Mouse (Mus musculus) right cerebral cortex, postnatal 10 days (tissue): Measurements from ENCODE around the gene Fam25c.

Source experiments
- DNase-seq, 2 experiments: peaks; one replicate each; pipeline ENCODE4 v3.0.0; 2021; ENCODE audit warnings: low spot score in 2 of 2

Gene Fam25c

GRCm38 (mm10) chr14:34363490-34364253 lies 8.4 kb upstream of the Fam25c start:
- peak; percentile 67 to 72 for DNase-seq

DNA sequence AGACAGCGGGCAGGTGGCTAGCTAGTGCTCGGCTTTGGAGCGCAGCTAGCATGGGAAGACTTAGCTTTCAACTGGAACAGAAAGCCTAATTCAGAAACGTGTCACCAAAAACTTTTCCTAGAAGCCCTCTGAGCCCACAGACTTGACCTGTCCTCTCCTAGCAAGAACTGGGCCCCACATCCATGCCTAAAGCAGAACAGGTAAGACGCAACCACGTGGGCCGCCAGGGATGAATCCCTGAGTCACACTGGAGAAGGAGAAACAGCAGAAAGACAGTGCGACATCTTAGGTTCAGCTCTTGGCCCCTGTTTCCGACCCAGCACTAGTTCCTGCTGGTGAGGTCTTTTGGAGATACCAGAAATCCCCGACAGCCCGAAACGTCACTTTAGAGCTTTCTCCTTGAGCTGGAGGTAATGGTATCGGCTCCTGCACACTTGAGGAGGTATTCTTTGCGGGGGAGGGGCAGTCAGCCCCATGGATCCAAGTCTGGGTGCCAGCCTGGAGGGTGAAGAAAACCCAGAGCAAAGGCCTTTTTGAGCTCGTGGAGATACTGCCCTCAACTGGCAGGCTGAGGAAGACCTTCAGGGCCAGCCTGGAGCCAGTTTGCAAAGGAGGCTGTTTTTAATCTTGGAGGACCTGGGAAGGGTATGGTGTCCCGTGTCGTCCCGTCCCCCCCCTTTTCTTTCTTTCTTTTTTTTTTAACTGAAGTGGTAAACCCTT lies 7.7 kb upstream of the Fam25c start:
- DNase-seq: peak; percentile 80 to 81

GRCm38 (mm10) chr14:34362135-34362534 lies 6.9 kb upstream of the Fam25c start:
- no peak for DNase-seq

DNA sequence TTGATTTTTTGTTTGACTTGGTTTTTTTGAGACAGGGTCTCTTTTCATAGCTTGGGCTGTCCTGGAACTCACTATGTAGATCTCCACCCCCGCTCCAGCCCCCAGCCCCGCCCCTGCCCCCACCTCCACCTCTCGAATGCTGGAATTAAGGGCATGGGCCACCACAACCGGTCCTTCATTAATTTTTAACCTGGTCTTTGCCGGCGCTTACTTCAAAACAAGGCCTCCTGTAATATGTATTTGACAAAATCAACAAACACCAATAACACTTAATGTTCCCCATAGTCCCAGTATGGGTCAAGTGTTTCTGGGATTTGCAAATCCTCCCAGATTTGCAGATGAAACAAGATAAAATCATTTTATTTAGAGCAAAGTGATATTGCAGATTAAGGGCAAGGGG lies 5.0 kb upstream of the Fam25c start:
- DNase-seq: no peak

GRCm38 (mm10) chr14:34359676-34360244 lies 4.5 kb upstream of the Fam25c start:
- DNase-seq: no peak

GRCm38 (mm10) chr14:34357671-34358455 lies 2.6 kb upstream of the Fam25c start:
- DNase-seq: no peak

DNA sequence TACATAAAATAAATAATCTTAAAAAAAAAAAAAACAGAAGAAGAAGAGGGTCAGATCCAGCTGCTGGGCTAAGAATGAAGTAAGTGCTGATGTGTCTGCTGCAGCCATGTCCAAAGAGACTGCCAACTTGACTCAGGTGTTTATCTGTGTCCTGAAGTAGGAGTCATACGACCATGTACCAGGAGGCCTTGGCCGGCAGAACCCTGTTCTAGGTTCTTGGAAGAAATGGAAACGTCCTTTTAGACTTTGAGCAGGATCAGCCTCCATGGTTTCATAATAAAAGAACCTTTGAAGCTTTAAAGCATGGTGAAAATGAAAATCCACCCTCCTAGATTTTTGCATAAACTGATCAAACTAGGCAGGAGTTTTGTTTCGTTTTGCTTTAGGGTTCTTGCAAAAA lies 777 bp downstream of the Fam25c start:
- no peak for DNase-seq

DNA sequence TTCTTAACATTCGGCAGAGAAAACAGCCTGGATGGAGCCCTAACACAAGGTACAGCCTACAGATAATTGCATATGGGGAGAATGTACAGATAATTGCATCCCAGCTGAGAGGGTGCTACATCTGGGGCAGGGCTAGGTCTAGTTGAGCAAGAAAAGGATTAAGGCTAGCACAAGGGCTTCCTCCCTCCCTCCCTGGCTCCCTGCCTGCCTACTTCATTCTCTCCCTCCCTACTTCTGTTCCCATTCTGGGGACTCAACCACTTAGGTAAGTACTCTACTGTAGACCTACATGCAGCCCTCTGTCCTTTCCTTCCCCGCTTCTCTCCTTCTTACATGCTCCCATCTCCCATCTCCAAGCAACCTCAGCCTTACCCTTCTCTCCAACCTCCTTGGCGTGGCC lies 1.9 kb downstream of the Fam25c start:
- no peak for DNase-seq

- DNase-seq: no peak
Observed at GRCm38 (mm10) chr14:34352523-34352922, 2.7 kb downstream of the Fam25c start.

GRCm38 (mm10) chr14:34351660-34352059 lies 3.6 kb downstream of the Fam25c start:
- DNase-seq: no peak

- no peak for DNase-seq
Observed at GRCm38 (mm10) chr14:34349007-34349406, 6.2 kb downstream of the Fam25c start.

DNA sequence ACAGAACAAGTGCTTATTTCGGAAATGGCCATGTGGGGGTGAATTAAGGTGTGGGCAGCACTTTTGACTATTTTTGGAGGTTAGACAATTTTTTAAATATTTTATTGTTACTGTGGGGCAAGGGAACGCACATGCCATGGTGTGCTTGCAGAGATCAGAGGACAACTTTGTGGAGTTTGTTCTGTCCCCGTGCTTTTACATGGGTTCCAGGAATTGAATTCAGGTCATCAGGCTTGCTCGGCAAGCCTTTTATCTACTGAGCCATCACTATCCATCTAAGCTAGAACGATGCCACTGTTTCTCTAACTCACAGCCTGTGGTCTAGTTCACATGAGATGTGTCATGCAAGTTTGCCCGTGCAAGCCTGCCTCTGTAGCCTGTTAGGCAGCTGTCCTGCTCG lies 6.9 kb downstream of the Fam25c start:
- DNase-seq: no peak

DNA sequence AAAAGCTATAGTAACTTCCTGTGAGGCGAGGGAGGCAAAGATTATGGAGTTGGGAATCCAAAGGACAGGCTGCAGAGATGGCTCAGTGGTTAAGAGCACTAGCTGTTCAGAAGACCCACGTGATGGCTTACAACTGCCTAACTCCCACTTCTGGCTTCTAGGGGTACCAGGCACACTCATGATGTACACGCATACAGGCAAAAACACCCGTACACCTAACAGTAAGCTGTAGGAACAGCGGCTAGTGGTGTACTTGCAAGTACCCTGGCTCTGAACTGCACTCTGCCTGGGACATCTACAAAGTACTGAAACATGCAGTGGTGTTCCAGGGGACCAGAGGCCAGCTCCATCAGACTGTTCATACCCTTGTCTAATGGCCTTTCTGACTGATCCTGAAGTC lies 8.1 kb downstream of the Fam25c start:
- no peak for DNase-seq

DNA sequence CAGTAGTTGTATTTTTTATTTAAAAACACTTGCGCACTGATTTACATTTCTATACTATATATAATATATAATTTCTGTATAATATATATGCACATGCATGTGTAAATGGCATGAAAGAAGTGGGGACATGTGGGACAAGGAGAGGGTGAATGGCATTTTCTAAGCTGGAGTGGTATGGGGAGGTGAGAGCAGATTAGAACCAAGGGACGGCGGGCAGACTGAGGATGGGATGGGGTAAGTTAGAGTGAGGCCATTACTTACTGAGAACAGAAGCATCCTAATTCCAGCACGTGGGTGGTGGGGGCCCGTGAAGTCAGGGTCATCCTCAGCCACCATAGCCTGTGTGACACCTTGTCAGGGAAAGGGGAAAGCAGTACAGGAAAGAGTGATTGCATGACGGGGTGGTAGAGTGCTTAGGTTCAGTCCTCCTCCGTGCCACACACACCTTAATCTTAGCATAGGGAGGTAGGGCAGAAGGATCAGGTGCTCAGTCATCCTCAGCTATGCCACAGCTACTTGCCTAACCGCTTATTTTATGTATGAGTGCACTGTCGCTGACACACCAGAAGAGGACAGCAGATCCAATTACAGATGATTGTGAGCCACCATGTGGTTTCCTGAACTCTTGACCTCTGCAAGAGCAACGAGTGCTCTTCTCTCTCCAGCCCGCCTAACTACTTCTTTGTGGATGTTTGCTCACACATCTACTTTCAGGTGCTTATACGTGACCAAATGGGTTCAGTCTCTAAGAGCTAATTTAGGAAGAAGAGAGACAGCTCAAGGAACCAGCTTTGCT lies 9.3 kb downstream of the Fam25c start:
- no peak for DNase-seq

GRCm38 (mm10) chr14:34344361-34344760 lies 10.9 kb downstream of the Fam25c start:
- peak in 1 of 2 experiments; percentile 38 for DNase-seq

- DNase-seq: no peak
Observed at GRCm38 (mm10) chr14:34343078-34343477, 12.2 kb downstream of the Fam25c start.

DNA sequence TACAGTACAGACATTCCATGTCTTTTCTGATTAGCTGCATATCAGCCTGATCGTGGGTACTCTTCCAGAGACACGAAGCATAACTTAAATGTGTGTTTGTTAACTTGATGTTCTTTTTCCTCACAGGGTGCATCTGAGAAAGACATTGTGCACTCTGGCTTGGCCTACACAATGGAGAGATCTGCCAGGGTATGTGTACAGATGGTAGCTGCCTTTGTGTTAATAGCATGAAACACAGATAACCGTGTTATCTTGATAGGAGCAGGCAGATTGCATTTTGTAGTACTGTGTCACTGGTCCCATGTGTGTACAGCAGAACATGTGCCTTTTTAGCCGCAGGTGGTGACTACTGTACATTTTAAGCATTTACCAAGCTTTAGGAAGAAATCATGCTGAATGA lies 13.2 kb downstream of the Fam25c start:
- DNase-seq: no peak

DNA sequence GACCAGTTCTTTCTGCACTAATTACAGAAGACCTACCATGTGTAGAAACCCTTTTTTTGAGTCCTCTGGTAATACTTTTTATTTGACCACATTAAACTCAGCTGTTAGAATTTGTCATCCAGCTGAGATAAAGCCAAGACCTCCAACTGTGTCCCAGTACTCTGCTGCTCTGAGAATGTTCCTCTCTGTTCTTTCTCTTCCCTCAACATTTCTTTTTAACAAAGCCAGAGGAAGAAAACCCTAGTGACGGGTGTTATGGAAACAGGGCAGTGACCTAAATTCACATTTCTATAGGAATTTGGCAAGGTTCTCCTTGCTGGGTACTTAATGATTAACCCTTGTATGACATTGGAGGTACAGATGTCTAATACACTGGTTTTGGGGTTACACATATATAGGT lies 15.8 kb downstream of the Fam25c start:
- DNase-seq: no peak

GRCm38 (mm10) chr14:34332476-34332875 lies 22.8 kb downstream of the Fam25c start:
- DNase-seq: peak; percentile 82 to 89

- DNase-seq: peak; percentile 77 to 78
Observed at GRCm38 (mm10) chr14:34331886-34332285, 23.3 kb downstream of the Fam25c start.

- peak; percentile 47 to 64 for DNase-seq
Observed at GRCm38 (mm10) chr14:34330657-34331158, 24.5 kb downstream of the Fam25c start.
